Mouse (Mus musculus): ENCODE data around the gene Cers5. TPM values are rescaled to one million over a fixed set of nuclear protein-coding genes. Genes with fewer than 3 reads are reported as not detected.

Gene Cers5
- polyA plus RNA-seq, 1 experiment: 23.4 TPM

DNA sequence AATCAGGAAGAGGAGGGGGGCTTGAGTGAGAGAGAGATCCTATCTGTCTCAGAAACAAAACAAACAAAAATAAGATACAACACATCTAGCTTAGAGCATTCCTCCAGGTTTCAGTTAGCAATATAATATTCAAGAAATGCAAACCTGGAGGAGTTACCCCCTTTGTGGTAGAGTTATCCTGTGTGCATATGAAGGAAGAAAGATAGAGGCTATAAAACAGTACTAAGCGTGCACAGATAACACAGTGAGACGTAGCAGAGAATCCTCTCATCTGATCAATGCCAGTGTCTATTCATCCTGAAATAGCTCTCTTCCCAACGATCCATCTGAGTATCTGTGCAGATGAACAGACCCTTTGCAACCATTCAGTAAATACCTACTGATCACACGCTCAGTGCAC lies 5.2 kb downstream of the Cers5 start:
- peaks cover 8% of the 10 kb centered on the region for H3K4me1 ChIP-seq (ENCODE audit: control insufficient read depth, insufficient read depth, low read length)
- TF ChIP-seq CTCF (IDR thresholded peaks at IDR 0.05; ENCODE audit: control insufficient read depth, insufficient read depth, insufficient replicate concordance, low read depth, low read length) (no peak), POLR2A (IDR thresholded peaks at IDR 0.05; ENCODE audit: control insufficient read depth, low read depth, low read length) (no peak)
- no peaks in the 10 kb centered on the region for H3K36me3 ChIP-seq (ENCODE audit: control insufficient read depth, insufficient read depth, low read length)
- H3K27ac ChIP-seq (ENCODE audit: control insufficient read depth, insufficient read depth, low read depth, low read length): no peak overlapping the region
- no peak overlapping the region for H3K4me3 ChIP-seq (ENCODE audit: control insufficient read depth, low read depth, low read length)
- H3K27me3 ChIP-seq (ENCODE audit: control insufficient read depth, insufficient read depth, low read length): no peaks in the 10 kb centered on the region

DNA sequence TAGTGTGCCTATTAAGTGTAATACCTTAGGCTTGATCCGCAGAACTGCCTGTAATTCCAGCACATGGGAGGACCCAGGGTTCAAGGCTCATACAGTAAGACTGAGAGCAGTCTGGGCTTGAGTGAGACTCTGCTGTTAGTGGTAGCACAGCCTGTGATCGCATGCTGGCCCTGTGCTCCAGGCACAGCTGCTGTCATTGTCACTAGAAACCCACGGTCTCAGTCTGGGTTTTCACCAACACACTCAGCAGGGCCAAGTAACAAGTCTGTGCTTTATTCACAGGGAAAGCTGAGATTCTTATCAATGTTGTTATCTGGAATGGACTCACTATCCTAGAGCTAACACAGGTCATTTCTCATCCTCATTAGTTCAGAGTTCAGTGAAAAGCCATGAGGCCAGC lies 18.5 kb downstream of the Cers5 start:
- TF ChIP-seq CTCF (IDR thresholded peaks at IDR 0.05; ENCODE audit: control insufficient read depth, insufficient read depth, insufficient replicate concordance, low read depth, low read length): no peak
- no peak for TF ChIP-seq POLR2A (IDR thresholded peaks at IDR 0.05; ENCODE audit: control insufficient read depth, low read depth, low read length)
- Histone ChIP-seq H3K27ac (ENCODE audit: control insufficient read depth, insufficient read depth, low read depth, low read length) (no peak overlapping the region), H3K36me3 (ENCODE audit: control insufficient read depth, insufficient read depth, low read length) (no peaks in the 10 kb centered on the region), H3K4me3 (ENCODE audit: control insufficient read depth, low read depth, low read length) (no peak overlapping the region), H3K27me3 (ENCODE audit: control insufficient read depth, insufficient read depth, low read length) (no peaks in the 10 kb centered on the region), H3K4me1 (ENCODE audit: control insufficient read depth, insufficient read depth, low read length) (no peaks in the 10 kb centered on the region)

DNA sequence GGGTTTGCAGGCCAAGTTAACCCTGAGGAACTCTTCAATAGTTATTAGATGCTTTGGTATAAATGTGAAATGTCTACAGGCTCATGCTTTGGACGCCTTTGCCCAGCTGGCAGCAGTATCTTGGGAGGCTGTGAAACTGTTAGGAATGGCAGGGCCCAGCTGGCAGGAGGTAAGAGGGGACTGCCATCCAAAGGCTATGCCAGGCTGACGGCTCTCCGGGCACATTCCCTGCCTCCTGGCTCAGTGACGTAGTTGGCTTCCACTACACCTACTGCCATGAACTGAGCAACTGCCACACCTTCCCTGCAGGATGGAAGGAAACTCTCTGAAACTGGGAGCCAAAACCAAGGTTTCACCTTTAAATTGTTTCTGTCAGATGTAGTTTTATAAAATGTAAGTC lies 32.5 kb downstream of the Cers5 start:
- TF ChIP-seq CTCF (IDR thresholded peaks at IDR 0.05; ENCODE audit: control insufficient read depth, insufficient read depth, insufficient replicate concordance, low read depth, low read length) (no peak), POLR2A (IDR thresholded peaks at IDR 0.05; ENCODE audit: control insufficient read depth, low read depth, low read length) (no peak)

GRCm38 (mm10) chr15:99736675-99737074 lies 36.0 kb downstream of the Cers5 start:
- TF ChIP-seq POLR2A (IDR thresholded peaks at IDR 0.05; ENCODE audit: control insufficient read depth, low read depth, low read length): no peak
- TF ChIP-seq CTCF (IDR thresholded peaks at IDR 0.05; ENCODE audit: control insufficient read depth, insufficient read depth, insufficient replicate concordance, low read depth, low read length): no peak
- no peak overlapping the region for H3K27ac ChIP-seq (ENCODE audit: control insufficient read depth, insufficient read depth, low read depth, low read length)
- H3K36me3 ChIP-seq (ENCODE audit: control insufficient read depth, insufficient read depth, low read length): peaks cover 1% of the 10 kb centered on the region; the same call in 1 of the 2 replicates
- H3K4me3 ChIP-seq (ENCODE audit: control insufficient read depth, low read depth, low read length): no peak overlapping the region
- no peaks in the 10 kb centered on the region for H3K4me1 ChIP-seq (ENCODE audit: control insufficient read depth, insufficient read depth, low read length)
- no peaks in the 10 kb centered on the region for H3K27me3 ChIP-seq (ENCODE audit: control insufficient read depth, insufficient read depth, low read length)

More for the DNA sequence above, 32.5 kb downstream of the Cers5 start:
- Histone ChIP-seq H3K36me3 (ENCODE audit: control insufficient read depth, insufficient read depth, low read length) (no peaks in the 10 kb centered on the region; the same call in none of the 2 replicates), H3K4me3 (ENCODE audit: control insufficient read depth, low read depth, low read length) (no peak overlapping the region), H3K27ac (ENCODE audit: control insufficient read depth, insufficient read depth, low read depth, low read length) (no peak overlapping the region), H3K4me1 (ENCODE audit: control insufficient read depth, insufficient read depth, low read length) (no peaks in the 10 kb centered on the region), H3K27me3 (ENCODE audit: control insufficient read depth, insufficient read depth, low read length) (no peaks in the 10 kb centered on the region)

DNA sequence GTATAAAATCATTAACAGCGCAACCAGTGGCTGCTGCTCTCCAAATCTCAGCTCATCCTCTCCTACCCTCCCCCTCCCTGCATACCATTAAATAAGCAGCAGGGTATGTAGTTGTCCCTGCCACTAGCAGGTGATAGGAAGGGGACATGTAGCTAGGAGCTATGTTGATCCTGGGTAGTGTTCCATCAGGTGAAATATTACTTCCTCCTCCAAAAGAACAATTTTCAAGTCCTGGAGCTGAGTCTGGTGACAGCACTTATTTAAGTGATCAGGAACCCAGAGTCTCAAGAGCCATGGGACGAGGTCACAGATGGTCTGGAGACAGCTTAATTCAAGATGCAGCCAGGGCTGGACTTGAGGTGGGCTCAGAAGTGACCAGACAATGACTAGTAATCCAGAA lies 37.1 kb downstream of the Cers5 start:
- Histone ChIP-seq H3K36me3 (ENCODE audit: control insufficient read depth, insufficient read depth, low read length) (peaks cover 1% of the 10 kb centered on the region; the same call in 1 of the 2 replicates), H3K27me3 (ENCODE audit: control insufficient read depth, insufficient read depth, low read length) (no peaks in the 10 kb centered on the region), H3K4me1 (ENCODE audit: control insufficient read depth, insufficient read depth, low read length) (no peaks in the 10 kb centered on the region), H3K4me3 (ENCODE audit: control insufficient read depth, low read depth, low read length) (no peak overlapping the region), H3K27ac (ENCODE audit: control insufficient read depth, insufficient read depth, low read depth, low read length) (no peak overlapping the region)
- TF ChIP-seq POLR2A (IDR thresholded peaks at IDR 0.05; ENCODE audit: control insufficient read depth, low read depth, low read length): no peak
- TF ChIP-seq CTCF (IDR thresholded peaks at IDR 0.05; ENCODE audit: control insufficient read depth, insufficient read depth, insufficient replicate concordance, low read depth, low read length): no peak

DNA sequence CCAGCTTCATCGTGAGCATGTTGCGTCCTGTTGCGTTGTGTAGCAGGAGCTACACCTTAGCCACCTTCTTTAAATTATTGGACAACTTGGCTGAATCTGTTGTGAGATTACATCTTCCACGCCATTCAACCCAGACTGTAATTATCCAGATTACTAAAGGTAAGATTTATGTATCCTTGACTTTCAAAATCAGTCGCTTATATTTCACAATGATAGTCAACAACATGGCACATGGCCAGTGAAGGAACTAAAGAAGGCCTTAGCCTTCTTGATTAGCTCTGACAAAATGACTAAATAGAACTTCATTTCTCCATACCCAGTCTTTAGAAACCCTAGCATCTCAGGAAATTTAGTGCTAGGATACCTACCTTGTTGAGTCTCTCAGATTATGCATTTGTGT lies 39.5 kb downstream of the Cers5 start:
- no peaks in the 10 kb centered on the region for H3K27me3 ChIP-seq (ENCODE audit: control insufficient read depth, insufficient read depth, low read length)
- peaks cover 1% of the 10 kb centered on the region; the same call in 1 of the 2 replicates for H3K36me3 ChIP-seq (ENCODE audit: control insufficient read depth, insufficient read depth, low read length)
- TF ChIP-seq POLR2A (IDR thresholded peaks at IDR 0.05; ENCODE audit: control insufficient read depth, low read depth, low read length): no peak
- no peak for TF ChIP-seq CTCF (IDR thresholded peaks at IDR 0.05; ENCODE audit: control insufficient read depth, insufficient read depth, insufficient replicate concordance, low read depth, low read length)
- no peak overlapping the region for H3K27ac ChIP-seq (ENCODE audit: control insufficient read depth, insufficient read depth, low read depth, low read length)
- H3K4me1 ChIP-seq (ENCODE audit: control insufficient read depth, insufficient read depth, low read length): no peaks in the 10 kb centered on the region
- no peak overlapping the region for H3K4me3 ChIP-seq (ENCODE audit: control insufficient read depth, low read depth, low read length)

- Histone ChIP-seq H3K27me3 (ENCODE audit: control insufficient read depth, insufficient read depth, low read length) (no peaks in the 10 kb centered on the region), H3K4me3 (ENCODE audit: control insufficient read depth, low read depth, low read length) (no peak overlapping the region), H3K36me3 (ENCODE audit: control insufficient read depth, insufficient read depth, low read length) (peaks cover 1% of the 10 kb centered on the region; the same call in 1 of the 2 replicates), H3K4me1 (ENCODE audit: control insufficient read depth, insufficient read depth, low read length) (no peaks in the 10 kb centered on the region), H3K27ac (ENCODE audit: control insufficient read depth, insufficient read depth, low read depth, low read length) (no peak overlapping the region)
- TF ChIP-seq CTCF (IDR thresholded peaks at IDR 0.05; ENCODE audit: control insufficient read depth, insufficient read depth, insufficient replicate concordance, low read depth, low read length): no peak
Measured at GRCm38 (mm10) chr15:99731678-99732077, 41.0 kb downstream of the Cers5 start.

DNA sequence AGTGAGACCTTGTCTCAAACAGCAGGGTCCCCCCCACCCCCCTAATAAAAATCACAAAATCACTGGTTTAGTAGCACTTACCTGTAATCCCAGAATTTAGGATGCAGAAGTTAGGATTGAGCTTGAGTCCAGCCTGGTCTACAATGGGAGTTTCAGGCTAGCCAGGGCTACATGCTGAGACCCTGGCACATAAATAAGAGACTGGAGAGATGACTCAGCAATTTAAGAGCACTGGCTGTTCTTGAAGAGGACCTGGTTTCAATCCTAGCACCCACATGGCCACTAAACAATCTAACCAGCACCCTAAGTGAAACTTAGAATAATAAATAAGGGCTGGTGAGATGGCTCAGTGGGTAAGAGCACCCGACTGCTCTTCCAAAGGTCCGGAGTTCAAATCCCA lies 41.5 kb downstream of the Cers5 start:
- Histone ChIP-seq H3K27me3 (ENCODE audit: control insufficient read depth, insufficient read depth, low read length) (no peaks in the 10 kb centered on the region), H3K36me3 (ENCODE audit: control insufficient read depth, insufficient read depth, low read length) (0 out of 2 replicates have a peak, but pooled peaks cover 1% of the 10 kb centered on the region), H3K4me3 (ENCODE audit: control insufficient read depth, low read depth, low read length) (no peak overlapping the region), H3K27ac (ENCODE audit: control insufficient read depth, insufficient read depth, low read depth, low read length) (no peak overlapping the region), H3K4me1 (ENCODE audit: control insufficient read depth, insufficient read depth, low read length) (no peaks in the 10 kb centered on the region)
- TF ChIP-seq CTCF (IDR thresholded peaks at IDR 0.05; ENCODE audit: control insufficient read depth, insufficient read depth, insufficient replicate concordance, low read depth, low read length) (no peak), POLR2A (IDR thresholded peaks at IDR 0.05; ENCODE audit: control insufficient read depth, low read depth, low read length) (no peak)
